Mouse (Mus musculus) embryonic facial prominence, embryonic 11.5 days (tissue): ENCODE data around the gene Zscan26. TPM values are rescaled to one million over a fixed set of nuclear protein-coding genes. Genes with fewer than 3 reads are reported as not detected.
"Not testable (repeated sequence)": the region's sequence is repeated elsewhere in the genome, so short reads cannot be mapped to it uniquely, and the experiment has no call there.

Experiments
- ATAC-seq: fragments of 200-750 bp; cut with Nextera tagmentation; replicated peaks from 2 replicates; pipeline ENCODE4 v1.8.0; 2017; ENCODE audit warnings: low read depth; ENCODE audit not compliant: insufficient number of reproducible peaks, low FRiP score, low TSS enrichment
- DNase-seq: peaks from one replicate; pipeline ENCODE4 v3.0.0-alpha.2; 2015; ENCODE audit warnings: low spot score
- H3K27ac ChIP-seq: fragments of 300-500 bp; sonication (generic); replicated peaks from 2 replicates; pipeline ENCODE4 v1.5.1; 2014; ENCODE audit warnings: mild to moderate bottlenecking, low read depth, low read length, control low read depth
- H3K27me3 ChIP-seq: fragments of 300-500 bp; sonication (generic); 2 replicates; pipeline ENCODE4 v1.6.1; 2014; ENCODE audit warnings: mild to moderate bottlenecking, low read length, moderate library complexity, mixed read lengths; ENCODE audit not compliant: control insufficient read depth, insufficient read depth
- H3K36me3 ChIP-seq: fragments of 300-500 bp; sonication (generic); replicated peaks from 2 replicates; pipeline ENCODE4 v1.6.1; 2014; ENCODE audit warnings: low read depth, mild to moderate bottlenecking, low read length, moderate library complexity, mixed read lengths; ENCODE audit not compliant: control insufficient read depth, insufficient read depth
- H3K4me1 ChIP-seq: fragments of 300-500 bp; sonication (generic); 2 replicates; pipeline ENCODE4 v1.6.1; 2014; ENCODE audit warnings: low read length, mixed read lengths; ENCODE audit not compliant: control insufficient read depth, insufficient read depth
- H3K4me2 ChIP-seq: fragments of 300-500 bp; sonication (generic); 2 replicates; pipeline ENCODE4 v1.6.1; 2014; ENCODE audit warnings: low read depth, mild to moderate bottlenecking, control low read depth, low read length, moderate library complexity
- H3K4me3 ChIP-seq: fragments of 300-500 bp; sonication (generic); 2 replicates; pipeline ENCODE4 v1.5.1; 2014; ENCODE audit warnings: low read depth, low read length, control low read depth
- H3K9ac ChIP-seq: fragments of 300-500 bp; sonication (generic); replicated peaks from 2 replicates; pipeline ENCODE4 v1.6.1; 2014; ENCODE audit warnings: mild to moderate bottlenecking, control low read depth, low read length
- H3K9me3 ChIP-seq: fragments of 300-500 bp; sonication (generic); replicated peaks from 2 replicates; pipeline ENCODE4 v1.6.1; 2016; ENCODE audit warnings: mild to moderate bottlenecking, low read length, inconsistent platforms, mixed read lengths; ENCODE audit not compliant: control insufficient read depth
- WGBS: fragments of 180-500 bp; shearing (Covaris S2); extraction: QIAGEN DNeasy Blood & Tissue Kit; methylation state at CpG from one replicate; pipeline ENCODE4 v1.1.7; 2014; 5-methylcytosine and 5-hydroxymethylcytosine counted together
- polyA plus RNA-seq: library from polyadenylated mRNA; unstranded; fragments of >200 nt; fragmentation: Nextera tagmentation; extraction: Ambion mirVana; gene quantifications from 2 replicates; pipeline ENCODE4 v1.2.1, GENCODE M21; 2014

The Zscan26 gene
- 17.9 and 19.3 TPM in 2 replicates for polyA plus RNA-seq

DNA sequence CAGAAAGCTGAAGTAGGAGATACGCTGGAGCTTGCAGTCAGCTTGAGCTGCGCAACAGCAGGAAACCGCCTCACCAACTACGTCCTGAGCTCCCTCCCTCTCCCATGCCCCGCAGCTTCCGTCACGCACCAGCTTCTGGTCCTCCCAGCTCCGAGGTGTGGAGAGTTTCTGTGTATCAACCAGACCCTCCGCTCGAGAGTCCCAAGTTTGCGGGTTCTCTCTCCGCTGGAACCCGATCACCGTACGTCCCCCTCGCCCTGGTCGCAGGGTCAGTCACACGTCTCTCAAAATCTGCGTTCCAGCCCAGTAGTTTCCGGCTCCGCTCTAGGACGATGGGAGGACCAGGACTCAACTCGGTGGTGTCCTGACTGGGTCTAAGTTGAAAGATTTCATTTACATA is at the start of gene Zscan26:
Zscan26 (minus strand) TSS at position 282 of the 400 bp plus-strand sequence.
- Histone ChIP-seq H3K4me3 (peak within 1 kb of the TSS; percentile 69), H3K27ac (no peak within 1 kb of the TSS), H3K4me1 (no peaks in the 10 kb centered on the region), H3K9me3 (no peaks in the 10 kb centered on the region), H3K4me2 (peak within 1 kb of the TSS; percentile 58), H3K9ac (peak within 1 kb of the TSS; percentile 75), H3K36me3 (no peaks in the 10 kb centered on the region), H3K27me3 (no peaks in the 10 kb centered on the region)
- DNase-seq, result peak; percentile 91
- ATAC-seq, result peak; percentile 86; the same call in 1 of the 2 replicates
- under 1% methylated on average over 23 of the region's 23 CpGs for WGBS

DNA sequence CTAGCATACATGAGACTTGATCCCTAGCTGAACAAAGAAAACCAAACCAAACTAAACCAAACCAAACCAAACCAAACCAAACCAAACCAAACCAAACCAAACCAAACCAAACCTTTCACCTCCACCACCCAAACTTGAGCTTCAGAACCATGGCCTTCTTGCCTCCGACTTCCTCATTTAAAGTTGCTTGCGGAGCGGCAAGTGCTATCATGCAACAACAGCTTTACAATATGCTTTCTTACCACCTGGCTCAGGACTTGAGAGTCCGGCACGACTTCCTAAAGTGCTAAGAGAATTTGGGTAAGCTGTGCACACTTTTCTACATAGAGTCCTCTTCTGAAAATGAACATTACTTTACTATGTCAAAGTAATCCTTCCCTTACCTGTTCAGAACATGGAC is 48.8 kb upstream of the Zscan26 start:
- no peak for DNase-seq
- WGBS, result 82% methylated on average over 5 of the region's 5 CpGs
- no peak overlapping the region for H3K4me2 ChIP-seq

DNA sequence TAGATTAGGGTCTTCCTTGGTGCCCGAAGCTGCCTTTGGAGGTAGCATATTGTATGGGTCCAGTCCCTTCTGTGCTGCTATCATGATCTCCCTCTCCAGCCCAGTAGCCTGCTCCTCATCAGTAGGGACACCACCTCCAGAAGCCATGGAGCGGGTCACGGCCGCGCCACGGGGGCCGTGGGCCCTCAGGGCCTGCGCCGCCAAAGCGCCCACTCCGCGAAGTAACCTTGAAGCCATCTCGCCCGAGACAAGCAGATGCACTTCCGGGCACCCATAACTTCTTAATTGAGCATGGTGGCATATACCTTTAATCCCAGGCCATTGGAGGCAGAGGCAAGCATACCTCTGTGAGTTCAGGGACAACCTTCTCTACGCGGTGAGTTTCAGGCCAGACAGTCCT is 47.7 kb upstream of the Zscan26 start, which contains the start of gene Gm11273:
Gm11273 (minus strand) TSS at position 237 of the 400 bp plus-strand sequence.
- H3K4me1 ChIP-seq, H3K4me3 ChIP-seq, H3K9me3 ChIP-seq, H3K27me3 ChIP-seq, DNase-seq, H3K36me3 ChIP-seq, ATAC-seq, H3K4me2 ChIP-seq, H3K9ac ChIP-seq, H3K27ac ChIP-seq: not testable (repeated sequence)
- 92% methylated on average over 16 of the region's 17 CpGs for WGBS

More for the DNA sequence above, 48.8 kb upstream of the Zscan26 start:
- H3K4me1 ChIP-seq, result no peaks in the 10 kb centered on the region
- ATAC-seq, result no peak
- H3K4me3 ChIP-seq, result no peak overlapping the region
- no peak overlapping the region for H3K9ac ChIP-seq
- no peaks in the 10 kb centered on the region for H3K27me3 ChIP-seq
- no peaks in the 10 kb centered on the region for H3K9me3 ChIP-seq
- no peaks in the 10 kb centered on the region for H3K36me3 ChIP-seq
- no peak overlapping the region for H3K27ac ChIP-seq

DNA sequence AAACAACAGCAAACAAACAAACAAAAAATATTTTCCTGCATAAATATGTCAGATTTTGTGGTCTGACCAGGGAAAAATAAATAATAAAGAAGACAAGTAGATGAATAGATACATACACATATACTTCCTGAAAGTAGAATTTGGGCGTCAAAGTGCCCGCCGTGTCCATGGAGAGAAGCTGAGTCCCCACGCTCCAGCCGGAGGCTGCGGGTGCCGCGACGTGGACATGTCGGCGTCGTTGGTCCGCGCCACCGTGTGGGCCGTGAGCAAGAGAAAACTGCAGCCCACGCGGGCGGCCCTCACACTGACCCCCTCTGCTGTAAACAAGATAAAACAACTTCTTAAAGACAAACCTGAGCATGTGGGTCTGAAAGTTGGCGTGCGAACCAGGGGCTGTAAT is 41.5 kb upstream of the Zscan26 start, which contains the start of gene AK157302:
AK157302 (plus strand) TSS at position 144 of the 400 bp plus-strand sequence.
- H3K9me3 ChIP-seq, result no peaks in the 10 kb centered on the region
- no peak within 1 kb of the TSS for H3K4me2 ChIP-seq
- H3K27me3 ChIP-seq, result no peaks in the 10 kb centered on the region
- 89% methylated on average over 21 of the region's 21 CpGs for WGBS
- H3K36me3 ChIP-seq, result no peaks in the 10 kb centered on the region
- H3K9ac ChIP-seq, result no peak within 1 kb of the TSS
- DNase-seq, result no peak
- no peak for ATAC-seq
- H3K4me1 ChIP-seq, result no peaks in the 10 kb centered on the region
- H3K27ac ChIP-seq, result no peak within 1 kb of the TSS
- H3K4me3 ChIP-seq, result no peak within 1 kb of the TSS

DNA sequence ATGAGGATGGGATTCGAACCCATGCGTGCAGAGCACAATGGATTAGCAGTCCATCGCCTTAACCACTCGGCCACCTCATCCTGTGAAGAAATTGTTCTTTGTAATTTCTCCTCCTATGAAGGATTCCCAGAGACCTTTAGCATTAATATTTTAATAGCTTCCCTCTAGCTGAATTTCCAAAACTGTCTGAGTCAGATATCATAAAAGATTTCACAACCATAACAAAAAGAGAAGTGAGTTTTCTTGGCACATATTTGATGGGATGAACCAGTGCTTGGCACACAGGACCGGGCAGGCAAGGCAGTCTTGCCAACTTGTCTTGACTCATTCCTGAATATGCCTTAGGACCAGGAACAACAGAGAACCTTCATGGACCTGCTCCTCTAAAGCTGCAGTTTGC is 39.3 kb upstream of the Zscan26 start:
- Histone ChIP-seq H3K9ac (no peak overlapping the region), H3K4me3 (no peak overlapping the region), H3K4me2 (no peak overlapping the region), H3K36me3 (no peaks in the 10 kb centered on the region), H3K9me3 (no peaks in the 10 kb centered on the region), H3K4me1 (no peaks in the 10 kb centered on the region), H3K27ac (no peak overlapping the region), H3K27me3 (no peaks in the 10 kb centered on the region)
- no peak for ATAC-seq
- WGBS, result 93% methylated on average over 5 of the region's 5 CpGs
- no peak for DNase-seq

DNA sequence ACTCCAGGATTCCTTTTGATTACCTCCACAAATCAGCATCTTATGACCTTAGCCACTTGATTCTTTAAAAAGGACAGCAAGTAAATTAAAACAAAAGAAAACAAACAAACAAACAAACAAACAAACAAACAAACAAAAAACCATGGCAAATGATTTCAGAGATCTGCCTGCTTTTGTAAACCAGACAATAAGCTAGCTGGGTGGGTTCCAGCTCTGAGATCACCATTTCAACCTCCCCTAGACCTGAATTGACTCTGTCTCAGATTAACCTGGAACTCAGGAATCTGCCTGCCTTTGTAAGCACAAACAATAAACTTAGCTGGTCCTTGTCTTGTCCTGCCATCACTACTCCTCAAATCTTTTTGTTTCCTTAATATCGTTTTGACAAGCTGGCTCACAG is 33.4 kb upstream of the Zscan26 start:
- Histone ChIP-seq H3K27me3 (no peaks in the 10 kb centered on the region), H3K36me3 (no peaks in the 10 kb centered on the region), H3K4me1 (no peaks in the 10 kb centered on the region), H3K4me2 (no peak overlapping the region), H3K9me3 (no peaks in the 10 kb centered on the region), H3K9ac (no peak overlapping the region), H3K27ac (no peak overlapping the region), H3K4me3 (no peak overlapping the region)
- 97% methylated on average over 1 of the region's 1 CpGs for WGBS
- DNase-seq (no peak), ATAC-seq (no peak)

DNA sequence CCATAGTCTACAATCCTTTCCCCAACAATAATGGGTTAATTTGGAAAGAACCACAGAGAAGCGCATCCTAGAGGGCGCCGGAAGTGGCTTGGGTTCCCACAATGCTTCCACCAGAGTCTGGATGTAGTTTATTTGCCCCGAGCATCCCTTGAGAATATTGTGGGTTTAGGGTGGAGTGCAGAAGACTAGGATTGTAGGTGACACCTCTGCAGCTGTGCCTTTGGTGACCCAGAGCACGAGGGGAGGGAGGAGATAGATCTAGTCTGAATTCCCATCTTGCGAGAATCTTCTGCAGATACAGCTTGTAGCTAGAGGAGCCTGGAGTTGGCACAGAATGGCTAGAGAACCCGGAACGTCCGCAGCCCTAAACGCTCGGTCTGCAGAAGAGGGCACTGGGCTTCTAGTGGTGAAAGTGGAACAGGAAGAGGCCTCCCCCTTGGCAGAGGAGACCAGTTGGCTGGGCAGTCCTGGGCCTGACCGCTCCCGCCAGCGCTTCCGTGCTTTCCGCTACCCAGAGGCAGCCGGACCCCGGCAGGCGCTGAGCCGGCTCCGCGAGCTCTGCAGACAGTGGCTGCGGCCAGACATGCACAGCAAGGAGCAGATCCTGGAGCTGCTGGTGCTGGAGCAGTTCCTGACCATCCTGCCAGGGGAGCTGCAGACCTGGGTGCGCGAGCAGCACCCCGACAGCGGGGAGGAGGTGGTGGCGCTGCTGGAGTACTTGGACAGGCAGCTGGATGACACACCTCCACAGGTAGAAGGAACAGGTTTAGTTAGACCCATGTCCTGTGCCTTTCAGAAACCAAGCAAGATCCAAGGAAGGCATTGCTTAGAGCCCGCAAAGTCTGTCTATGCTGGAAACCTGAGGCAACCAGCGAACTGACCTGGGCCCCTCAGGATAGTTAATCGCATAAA is 25.5 kb upstream of the Zscan26 start, which contains the start of the genes Zkscan4 and Gm10065:
Zkscan4 (plus strand) TSS at position 149 of the 912 bp plus-strand sequence.
Gm10065 (minus strand) TSS at position 683 of the 912 bp plus-strand sequence.
- DNase-seq (peak; percentile 83), ATAC-seq (peak; percentile 76)
- H3K27ac ChIP-seq, H3K27me3 ChIP-seq, H3K9me3 ChIP-seq, H3K36me3 ChIP-seq, H3K4me1 ChIP-seq: not testable (repeated sequence)
- H3K4me3 ChIP-seq, result peak within 1 kb of the TSS; percentile 47
- WGBS, result 3% methylated on average over 31 of the region's 31 CpGs
- H3K4me2 ChIP-seq, result peak within 1 kb of the TSS; percentile 67
- peak within 1 kb of the TSS; percentile 71 for H3K9ac ChIP-seq

DNA sequence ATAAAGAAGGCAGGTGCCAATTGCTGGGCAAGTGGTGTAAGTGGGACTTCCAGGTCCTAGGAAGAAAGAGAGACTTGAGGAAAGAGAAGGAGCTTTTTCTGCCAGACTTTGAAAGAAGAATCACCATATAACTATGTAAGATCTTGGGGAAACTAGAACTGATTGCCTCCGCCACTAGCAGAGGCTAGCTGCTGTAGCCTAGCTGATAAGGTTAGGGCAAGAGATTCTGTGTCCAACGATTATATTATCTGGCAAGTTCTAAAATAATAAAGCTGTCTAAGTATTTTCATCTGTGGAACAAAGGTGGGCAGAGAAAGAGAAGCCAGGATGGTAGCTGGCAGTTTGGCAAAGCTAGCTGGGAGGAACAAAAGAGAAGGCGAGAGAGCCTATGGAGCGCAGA is 18.9 kb upstream of the Zscan26 start:
- H3K36me3 ChIP-seq, result no peaks in the 10 kb centered on the region
- WGBS, result 29% methylated on average over 4 of the region's 4 CpGs
- no peak overlapping the region for H3K27ac ChIP-seq
- no peaks in the 10 kb centered on the region for H3K4me1 ChIP-seq
- H3K9me3 ChIP-seq, result no peaks in the 10 kb centered on the region
- no peak overlapping the region for H3K4me3 ChIP-seq
- H3K9ac ChIP-seq, result no peak overlapping the region
- no peak overlapping the region for H3K4me2 ChIP-seq
- DNase-seq (no peak), ATAC-seq (no peak)
- H3K27me3 ChIP-seq, result no peaks in the 10 kb centered on the region
